Mouse (Mus musculus) lung, embryonic 16.5 days (tissue): ENCODE measurements around the gene Serpind1. TPM values are rescaled to one million over a fixed set of nuclear protein-coding genes. Genes with fewer than 3 reads are reported as not detected.
A peak's percentile ranks its signal among the peaks of the same experiment; 100 is the strongest.

Source experiments
- ATAC-seq: fragments of 200-750 bp; cut with Nextera tagmentation; 2 replicates; pipeline ENCODE4 v1.8.0; 2017; ENCODE audit warnings: low read depth, mild to moderate bottlenecking, moderate library complexity
- H3K27ac ChIP-seq: fragments of 300-500 bp; sonication (generic); 2 replicates; pipeline ENCODE4 v1.5.1; 2014; ENCODE audit warnings: mild to moderate bottlenecking, control low read depth, low read length
- H3K27me3 ChIP-seq: fragments of 300-500 bp; sonication (generic); 2 replicates; pipeline ENCODE4 v1.6.1; 2014; ENCODE audit warnings: low read depth, low read length, mixed read lengths; ENCODE audit not compliant: control insufficient read depth, insufficient read depth
- H3K36me3 ChIP-seq: fragments of 300-500 bp; sonication (generic); 2 replicates; pipeline ENCODE4 v1.6.1; 2014; ENCODE audit warnings: low read length; ENCODE audit not compliant: control insufficient read depth, insufficient read depth
- H3K4me1 ChIP-seq: fragments of 300-500 bp; sonication (generic); replicated peaks from 2 replicates; pipeline ENCODE4 v1.6.1; 2014; ENCODE audit warnings: low read length, mixed read lengths; ENCODE audit not compliant: control insufficient read depth, insufficient read depth
- H3K4me2 ChIP-seq: fragments of 300-500 bp; sonication (generic); 2 replicates; pipeline ENCODE4 v1.6.1; 2014; ENCODE audit warnings: low read depth, low read length, control low read depth
- H3K4me3 ChIP-seq: fragments of 300-500 bp; sonication (generic); 2 replicates; pipeline ENCODE4 v1.5.1; 2014; ENCODE audit warnings: mild to moderate bottlenecking, low read length, control low read depth
- H3K9ac ChIP-seq: fragments of 300-500 bp; sonication (generic); 2 replicates; pipeline ENCODE4 v1.6.1; 2014; ENCODE audit warnings: low read length, control low read depth
- H3K9me3 ChIP-seq: fragments of 300-500 bp; sonication (generic); 2 replicates; pipeline ENCODE4 v1.6.1; 2016; ENCODE audit warnings: low read length; ENCODE audit not compliant: control insufficient read depth
- WGBS: fragments of 180-500 bp; shearing (Covaris S2); extraction: QIAGEN DNeasy Blood & Tissue Kit; methylation state at CpG from one replicate; pipeline ENCODE4 v1.1.7; 2014; 5-methylcytosine and 5-hydroxymethylcytosine counted together
- polyA plus RNA-seq: library from polyadenylated mRNA; unstranded; fragments of >200 nt; fragmentation: Nextera tagmentation; extraction: Ambion mirVana; gene quantifications from 2 replicates; pipeline ENCODE4 v1.2.1, GENCODE M21; 2015

Serpind1 gene
- polyA plus RNA-seq, 1 experiment from 2014 or later, result 0.70 TPM

GRCm38 (mm10) chr16:17312531-17312930, 18.6 kb upstream of the Serpind1 start:
- no peaks in the 10 kb centered on the region for H3K27me3 ChIP-seq
- no peak for ATAC-seq
- no peak overlapping the region for H3K4me2 ChIP-seq
- H3K4me1 ChIP-seq, result no peaks in the 10 kb centered on the region
- no peak overlapping the region for H3K27ac ChIP-seq
- H3K9me3 ChIP-seq, result no peaks in the 10 kb centered on the region
- H3K9ac ChIP-seq, result no peak overlapping the region
- 88% methylated on average over 5 of the region's 5 CpGs for WGBS
- H3K4me3 ChIP-seq, result no peak overlapping the region
- peaks cover 15% of the 10 kb centered on the region for H3K36me3 ChIP-seq

- Histone ChIP-seq H3K4me1 (no peaks in the 10 kb centered on the region), H3K36me3 (peaks cover 4% of the 10 kb centered on the region), H3K27ac (no peak overlapping the region), H3K9me3 (no peaks in the 10 kb centered on the region), H3K4me2 (no peak overlapping the region), H3K9ac (no peak overlapping the region), H3K4me3 (no peak overlapping the region), H3K27me3 (no peaks in the 10 kb centered on the region)
- ATAC-seq, result no peak
- WGBS, result 90% methylated on average over 7 of the region's 7 CpGs
These were observed 14.6 kb upstream of the Serpind1 start for GRCm38 (mm10) chr16:17316554-17316953.

GRCm38 (mm10) chr16:17321481-17321880, 9.7 kb upstream of the Serpind1 start:
- Histone ChIP-seq H3K27me3 (no peaks in the 10 kb centered on the region), H3K4me1 (no peaks in the 10 kb centered on the region), H3K9me3 (no peaks in the 10 kb centered on the region), H3K4me2 (no peak overlapping the region), H3K27ac (no peak overlapping the region), H3K9ac (no peak overlapping the region), H3K36me3 (peaks cover 7% of the 10 kb centered on the region), H3K4me3 (no peak overlapping the region)
- no peak for ATAC-seq
- 36% methylated on average over 5 of the region's 5 CpGs for WGBS

DNA sequence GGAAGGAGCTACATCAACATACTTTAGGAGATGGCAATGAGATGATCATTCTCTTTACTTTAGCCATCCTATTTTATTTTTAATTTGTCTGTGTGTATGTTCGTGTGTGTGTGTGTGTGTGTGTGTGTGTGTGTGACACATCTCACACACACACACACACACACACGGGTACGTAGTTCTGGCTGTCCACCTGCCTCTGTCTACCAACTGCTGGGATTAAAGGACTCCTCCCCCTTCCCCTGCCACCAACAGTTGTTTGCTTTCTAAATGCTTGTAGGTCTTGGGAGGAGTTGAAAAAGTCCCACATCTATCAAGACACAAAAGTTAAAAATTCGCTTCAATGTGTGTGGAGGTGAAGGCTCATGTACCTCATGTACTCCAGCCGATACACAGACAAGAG, 6.4 kb upstream of the Serpind1 start:
- Histone ChIP-seq H3K36me3 (peaks cover 3% of the 10 kb centered on the region), H3K9ac (no peak overlapping the region), H3K4me3 (no peak overlapping the region), H3K27me3 (no peaks in the 10 kb centered on the region), H3K4me2 (no peak overlapping the region), H3K27ac (no peak overlapping the region), H3K4me1 (no peaks in the 10 kb centered on the region), H3K9me3 (no peaks in the 10 kb centered on the region)
- 84% methylated on average over 5 of the region's 5 CpGs for WGBS
- no peak for ATAC-seq

DNA sequence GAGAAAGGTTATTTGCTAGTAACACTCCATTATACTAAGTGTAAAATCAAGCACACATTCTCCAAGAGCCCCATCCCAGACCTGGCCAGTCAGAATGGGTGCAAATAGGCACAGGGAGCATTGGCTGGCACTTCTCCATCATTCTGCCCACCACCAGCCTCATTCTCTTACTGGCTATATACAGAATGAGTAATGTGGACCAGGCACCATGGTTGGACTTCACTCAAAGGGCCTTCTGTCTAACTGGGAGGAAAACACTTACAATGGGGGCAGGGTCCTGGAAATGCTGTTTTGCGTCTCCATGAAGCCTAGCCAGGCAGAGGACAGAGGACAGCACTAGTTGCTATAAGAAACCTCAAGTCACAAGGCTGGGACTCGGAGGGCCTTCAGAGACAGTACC, 5.1 kb upstream of the Serpind1 start:
- H3K9me3 ChIP-seq, result no peaks in the 10 kb centered on the region
- ATAC-seq, result no peak
- no peak overlapping the region for H3K4me3 ChIP-seq
- no peak overlapping the region for H3K27ac ChIP-seq
- no peak overlapping the region for H3K4me2 ChIP-seq
- no peaks in the 10 kb centered on the region for H3K4me1 ChIP-seq
- WGBS, result 90% methylated on average over 2 of the region's 2 CpGs
- H3K36me3 ChIP-seq, result peaks cover 3% of the 10 kb centered on the region
- no peaks in the 10 kb centered on the region for H3K27me3 ChIP-seq
- H3K9ac ChIP-seq, result no peak overlapping the region

- Histone ChIP-seq H3K27ac (no peak overlapping the region), H3K9me3 (no peaks in the 10 kb centered on the region), H3K27me3 (no peaks in the 10 kb centered on the region), H3K9ac (no peak overlapping the region), H3K4me3 (no peak overlapping the region), H3K36me3 (no peaks in the 10 kb centered on the region), H3K4me1 (0 out of 2 replicates have a peak, but pooled peaks cover 3% of the 10 kb centered on the region), H3K4me2 (no peak overlapping the region)
- peak; percentile 61 for ATAC-seq
- 82% methylated on average over 1 of the region's 1 CpGs for WGBS
These were observed 1.2 kb upstream of the Serpind1 start for GRCm38 (mm10) chr16:17329848-17330570.

GRCm38 (mm10) chr16:17331855-17332254, 684 bp downstream of the Serpind1 start:
- Histone ChIP-seq H3K27ac (no peak overlapping the region), H3K4me3 (no peak overlapping the region), H3K4me2 (no peak overlapping the region), H3K9me3 (no peaks in the 10 kb centered on the region), H3K36me3 (no peaks in the 10 kb centered on the region), H3K4me1 (0 out of 2 replicates have a peak, but pooled peaks cover 3% of the 10 kb centered on the region), H3K27me3 (no peaks in the 10 kb centered on the region), H3K9ac (no peak overlapping the region)
- ATAC-seq, result no peak
- whole genome bisulfite sequencing, result 85% methylated on average over 5 of the region's 5 CpGs

- H3K36me3 ChIP-seq, result no peaks in the 10 kb centered on the region
- H3K4me2 ChIP-seq, result no peak overlapping the region
- 0 out of 2 replicates have a peak, but pooled peaks cover 3% of the 10 kb centered on the region for H3K4me1 ChIP-seq
- H3K9ac ChIP-seq, result no peak overlapping the region
- ATAC-seq, result no peak
- H3K9me3 ChIP-seq, result no peaks in the 10 kb centered on the region
- peak overlapping the region; percentile 57; the same call in 1 of the 2 replicates for H3K27ac ChIP-seq
- H3K4me3 ChIP-seq, result no peak overlapping the region
- H3K27me3 ChIP-seq, result no peaks in the 10 kb centered on the region
These were observed 3.4 kb downstream of the Serpind1 start for GRCm38 (mm10) chr16:17334574-17334973.

DNA sequence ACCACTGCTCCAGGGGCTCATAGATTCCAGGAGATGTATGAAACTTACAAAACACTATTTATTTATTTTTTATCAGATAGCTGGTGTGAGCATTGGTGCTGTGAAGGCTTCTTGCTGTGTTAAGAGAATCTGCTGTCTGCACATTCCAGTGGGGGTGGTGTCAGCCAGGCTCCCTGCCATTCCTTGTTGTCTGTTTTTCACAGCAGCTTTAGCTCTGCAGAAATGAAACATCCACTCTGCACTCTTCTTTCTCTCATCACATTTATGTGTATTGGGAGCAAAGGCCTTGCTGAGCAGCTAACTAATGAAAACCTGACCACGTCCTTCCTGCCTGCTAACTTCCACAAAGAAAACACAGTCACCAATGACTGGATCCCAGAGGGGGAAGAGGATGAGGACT, 4.9 kb downstream of the Serpind1 start:
- WGBS, result 71% methylated on average over 1 of the region's 1 CpGs
- no peaks in the 10 kb centered on the region for H3K9me3 ChIP-seq
- H3K27ac ChIP-seq, result no peak overlapping the region
- no peaks in the 10 kb centered on the region for H3K27me3 ChIP-seq
- H3K36me3 ChIP-seq, result no peaks in the 10 kb centered on the region
- no peak overlapping the region for H3K4me2 ChIP-seq
- H3K9ac ChIP-seq, result no peak overlapping the region
- no peak for ATAC-seq
- H3K4me3 ChIP-seq, result no peak overlapping the region
- H3K4me1 ChIP-seq, result 0 out of 2 replicates have a peak, but pooled peaks cover 3% of the 10 kb centered on the region
